Mouse (Mus musculus): ENCODE measurements around the gene Otoa. TPM values are rescaled to one million over a fixed set of nuclear protein-coding genes. Genes with fewer than 3 reads are reported as not detected.
A peak's percentile ranks its signal among the peaks of the same experiment; 100 is the strongest.

Otoa gene
- polyA plus RNA-seq, 1 experiment from 2014 or later = 0.22 TPM

GRCm38 (mm10) chr7:121081816-121082215 is 366 bp downstream of the Otoa start:
- Histone ChIP-seq H3K9me3 (ENCODE audit: control insufficient read depth, low read length) (no peaks in the 10 kb centered on the region), H3K4me3 (ENCODE audit: control insufficient read depth in 1 of 2, insufficient read depth in 1 of 2, low read depth in 1 of 2, low read length in 2 of 2) (no peak overlapping the region), H3K27me3 (ENCODE audit: control insufficient read depth, insufficient read depth, low read length) (no peaks in the 10 kb centered on the region), H3K36me3 (ENCODE audit: control insufficient read depth, insufficient read depth, low read length) (peaks cover 18% of the 10 kb centered on the region), H3K4me1 (ENCODE audit: control insufficient read depth in 2 of 2, insufficient read depth in 2 of 2, low read length in 2 of 2) (peaks cover 14 to 23% of the 10 kb centered on the region in 2 experiments), H3K27ac (replicated peaks in 1 of 2; ENCODE audit: control insufficient read depth in 1 of 2, insufficient read depth in 1 of 2, low read depth in 2 of 2, low read length in 2 of 2) (no peak overlapping the region), H3K4me2 (ENCODE audit: low read length) (no peak overlapping the region), H3K9ac (ENCODE audit: low read length) (no peak overlapping the region)
- ATAC-seq (ENCODE audit: insufficient number of reproducible peaks, insufficient read depth, low FRiP score, low read depth) = no peak
- 77% methylated on average over 2 of the region's 2 CpGs for WGBS

GRCm38 (mm10) chr7:121082949-121083513 is 1.6 kb downstream of the Otoa start:
- no peak for ATAC-seq (ENCODE audit: insufficient number of reproducible peaks, insufficient read depth, low FRiP score, low read depth)
- Histone ChIP-seq H3K4me1 (ENCODE audit: control insufficient read depth in 2 of 2, insufficient read depth in 2 of 2, low read length in 2 of 2) (peaks cover 14 to 31% of the 10 kb centered on the region in 2 experiments), H3K4me3 (ENCODE audit: control insufficient read depth in 1 of 2, insufficient read depth in 1 of 2, low read depth in 1 of 2, low read length in 2 of 2) (no peak overlapping the region), H3K9me3 (ENCODE audit: control insufficient read depth, low read length) (no peaks in the 10 kb centered on the region), H3K4me2 (ENCODE audit: low read length) (no peak overlapping the region), H3K27ac (replicated peaks in 1 of 2; ENCODE audit: control insufficient read depth in 1 of 2, insufficient read depth in 1 of 2, low read depth in 2 of 2, low read length in 2 of 2) (no peak overlapping the region), H3K36me3 (ENCODE audit: control insufficient read depth, insufficient read depth, low read length) (peaks cover 9% of the 10 kb centered on the region), H3K9ac (ENCODE audit: low read length) (no peak overlapping the region; the same call in 1 of the 2 replicates), H3K27me3 (ENCODE audit: control insufficient read depth, insufficient read depth, low read length) (no peaks in the 10 kb centered on the region)
- 70% methylated on average over 9 of the region's 9 CpGs for WGBS

DNA sequence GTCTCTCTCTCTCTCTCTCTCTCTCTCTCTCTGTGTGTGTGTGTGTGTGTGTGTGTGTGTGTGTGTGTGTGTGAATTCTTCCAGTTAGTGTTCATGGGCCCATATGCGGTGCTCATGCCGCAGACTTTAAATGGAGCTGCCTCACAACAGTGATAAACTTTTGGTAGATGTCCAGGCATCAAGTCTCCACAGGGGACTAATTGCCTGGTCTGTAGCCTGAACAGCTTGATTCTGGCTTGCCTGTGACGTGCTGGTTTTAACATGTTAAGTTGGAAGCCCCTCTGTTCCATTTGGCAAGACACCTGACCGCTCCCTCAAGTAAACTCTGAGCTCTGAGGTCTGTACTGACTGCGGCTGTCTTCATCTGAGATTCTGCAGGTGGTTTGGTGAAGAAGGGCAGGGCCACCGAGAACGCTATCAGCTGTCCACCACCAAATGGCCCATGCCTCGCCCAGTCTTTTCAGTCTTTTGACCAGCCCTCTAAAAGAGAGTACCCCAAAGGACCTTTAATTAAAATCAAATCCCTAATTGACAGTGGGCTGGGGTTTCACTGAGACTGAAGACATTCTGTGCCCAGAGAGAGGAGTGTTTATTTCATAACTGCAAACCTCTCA is 3.5 kb downstream of the Otoa start:
- Histone ChIP-seq H3K27ac (replicated peaks in 1 of 2; ENCODE audit: control insufficient read depth in 1 of 2, insufficient read depth in 1 of 2, low read depth in 2 of 2, low read length in 2 of 2) (peak overlapping the region; percentile 58 to 62), H3K4me1 (ENCODE audit: control insufficient read depth in 2 of 2, insufficient read depth in 2 of 2, low read length in 2 of 2) (peaks cover 14 to 31% of the 10 kb centered on the region in 2 experiments), H3K27me3 (ENCODE audit: control insufficient read depth, insufficient read depth, low read length) (no peaks in the 10 kb centered on the region), H3K4me2 (ENCODE audit: low read length) (peak overlapping the region; percentile 28), H3K36me3 (ENCODE audit: control insufficient read depth, insufficient read depth, low read length) (no peaks in the 10 kb centered on the region), H3K9ac (ENCODE audit: low read length) (peak overlapping the region; percentile 32; the same call in 1 of the 2 replicates), H3K4me3 (ENCODE audit: control insufficient read depth in 1 of 2, insufficient read depth in 1 of 2, low read depth in 1 of 2, low read length in 2 of 2) (no peak overlapping the region), H3K9me3 (ENCODE audit: control insufficient read depth, low read length) (no peaks in the 10 kb centered on the region)
- no peak for ATAC-seq (ENCODE audit: insufficient number of reproducible peaks, insufficient read depth, low FRiP score, low read depth)
- 60% methylated on average over 8 of the region's 8 CpGs for WGBS

DNA sequence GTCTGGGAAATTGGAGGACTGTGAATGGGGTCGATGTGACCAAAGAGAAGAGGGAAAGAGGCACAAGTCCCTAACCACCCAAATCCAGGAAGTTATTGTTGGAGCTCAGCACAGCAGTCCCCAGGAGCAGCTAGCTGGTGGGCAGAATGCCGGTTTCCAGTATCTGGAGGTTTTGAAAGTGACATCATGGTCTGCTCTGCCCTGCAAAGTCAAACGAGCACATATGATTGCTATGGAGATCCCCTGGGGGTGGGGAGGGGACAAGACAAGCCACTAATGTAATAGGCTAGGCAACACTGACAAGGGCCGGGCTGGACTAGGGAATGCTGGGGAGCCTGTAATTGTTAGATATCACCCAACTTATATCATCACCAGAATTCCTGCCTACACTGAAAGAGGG is 4.0 kb downstream of the Otoa start:
- Histone ChIP-seq H3K36me3 (ENCODE audit: control insufficient read depth, insufficient read depth, low read length) (no peaks in the 10 kb centered on the region), H3K9me3 (ENCODE audit: control insufficient read depth, low read length) (no peaks in the 10 kb centered on the region), H3K27me3 (ENCODE audit: control insufficient read depth, insufficient read depth, low read length) (no peaks in the 10 kb centered on the region), H3K9ac (ENCODE audit: low read length) (peak overlapping the region; percentile 32; the same call in 1 of the 2 replicates), H3K27ac (replicated peaks in 1 of 2; ENCODE audit: control insufficient read depth in 1 of 2, insufficient read depth in 1 of 2, low read depth in 2 of 2, low read length in 2 of 2) (peak overlapping the region; percentile 58 to 64), H3K4me1 (ENCODE audit: control insufficient read depth in 2 of 2, insufficient read depth in 2 of 2, low read length in 2 of 2) (peaks cover 14 to 31% of the 10 kb centered on the region in 2 experiments), H3K4me2 (ENCODE audit: low read length) (peak overlapping the region; percentile 28), H3K4me3 (ENCODE audit: control insufficient read depth in 1 of 2, insufficient read depth in 1 of 2, low read depth in 1 of 2, low read length in 2 of 2) (no peak overlapping the region)
- peak; percentile 72; the same call in 1 of the 2 replicates for ATAC-seq (ENCODE audit: insufficient number of reproducible peaks, insufficient read depth, low FRiP score, low read depth)
- 5% methylated on average over 4 of the region's 4 CpGs for WGBS

DNA sequence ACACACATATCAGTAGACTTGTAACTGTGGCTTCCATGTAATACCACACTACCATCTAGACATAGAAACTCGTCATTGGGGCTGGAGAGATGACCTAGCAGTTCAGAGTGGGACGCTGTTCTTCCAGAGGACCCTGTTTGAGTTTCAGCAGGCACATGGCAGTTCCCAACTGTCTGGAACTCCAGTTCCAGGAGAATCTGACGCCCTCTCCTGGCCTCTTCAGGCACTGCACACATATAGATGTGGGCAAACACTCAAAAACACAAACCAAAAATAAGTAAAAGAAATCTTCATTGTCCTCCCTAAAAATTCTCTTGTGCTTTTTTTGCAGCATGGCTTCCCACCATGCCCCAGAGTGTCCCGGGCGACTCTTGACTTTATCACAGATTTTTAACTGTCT is 7.3 kb downstream of the Otoa start:
- Histone ChIP-seq H3K27ac (replicated peaks in 1 of 2; ENCODE audit: control insufficient read depth in 1 of 2, insufficient read depth in 1 of 2, low read depth in 2 of 2, low read length in 2 of 2) (no peak overlapping the region), H3K36me3 (ENCODE audit: control insufficient read depth, insufficient read depth, low read length) (no peaks in the 10 kb centered on the region), H3K4me2 (ENCODE audit: low read length) (no peak overlapping the region), H3K4me3 (ENCODE audit: control insufficient read depth in 1 of 2, insufficient read depth in 1 of 2, low read depth in 1 of 2, low read length in 2 of 2) (no peak overlapping the region), H3K27me3 (ENCODE audit: control insufficient read depth, insufficient read depth, low read length) (no peaks in the 10 kb centered on the region), H3K9ac (ENCODE audit: low read length) (no peak overlapping the region), H3K4me1 (ENCODE audit: control insufficient read depth in 2 of 2, insufficient read depth in 2 of 2, low read length in 2 of 2) (peaks cover 13 to 24% of the 10 kb centered on the region in 2 experiments), H3K9me3 (ENCODE audit: control insufficient read depth, low read length) (no peaks in the 10 kb centered on the region)
- no peak for ATAC-seq (ENCODE audit: insufficient number of reproducible peaks, insufficient read depth, low FRiP score, low read depth)
- WGBS = 66% methylated on average over 5 of the region's 5 CpGs

DNA sequence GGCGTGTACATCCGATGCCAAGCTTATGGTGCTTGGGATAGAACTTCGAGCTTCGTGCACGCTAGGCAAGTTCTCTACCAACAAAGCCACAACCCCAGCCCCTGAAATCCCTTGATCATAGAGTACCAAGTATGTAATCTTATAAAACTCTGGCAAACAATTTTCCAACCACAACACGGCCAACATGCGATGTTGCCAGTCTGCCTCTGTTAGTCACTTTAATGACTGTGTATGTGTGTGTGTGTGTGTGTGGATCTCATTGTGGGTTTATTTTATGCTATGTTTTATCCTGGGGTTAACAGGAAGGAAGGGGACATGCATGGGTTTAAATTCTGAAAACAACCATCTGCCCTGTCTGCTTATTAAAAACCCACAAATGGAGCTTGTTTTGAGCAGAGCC is 9.3 kb downstream of the Otoa start:
- ATAC-seq (ENCODE audit: insufficient number of reproducible peaks, insufficient read depth, low FRiP score, low read depth) = no peak
- Histone ChIP-seq H3K27me3 (ENCODE audit: control insufficient read depth, insufficient read depth, low read length) (no peaks in the 10 kb centered on the region), H3K4me3 (ENCODE audit: control insufficient read depth in 1 of 2, insufficient read depth in 1 of 2, low read depth in 1 of 2, low read length in 2 of 2) (no peak overlapping the region), H3K4me2 (ENCODE audit: low read length) (no peak overlapping the region), H3K4me1 (ENCODE audit: control insufficient read depth in 2 of 2, insufficient read depth in 2 of 2, low read length in 2 of 2) (peaks cover 6 to 14% of the 10 kb centered on the region in 2 experiments), H3K9me3 (ENCODE audit: control insufficient read depth, low read length) (no peaks in the 10 kb centered on the region), H3K36me3 (ENCODE audit: control insufficient read depth, insufficient read depth, low read length) (no peaks in the 10 kb centered on the region), H3K27ac (replicated peaks in 1 of 2; ENCODE audit: control insufficient read depth in 1 of 2, insufficient read depth in 1 of 2, low read depth in 2 of 2, low read length in 2 of 2) (no peak overlapping the region), H3K9ac (ENCODE audit: low read length) (no peak overlapping the region)
- 79% methylated on average over 7 of the region's 7 CpGs for WGBS

DNA sequence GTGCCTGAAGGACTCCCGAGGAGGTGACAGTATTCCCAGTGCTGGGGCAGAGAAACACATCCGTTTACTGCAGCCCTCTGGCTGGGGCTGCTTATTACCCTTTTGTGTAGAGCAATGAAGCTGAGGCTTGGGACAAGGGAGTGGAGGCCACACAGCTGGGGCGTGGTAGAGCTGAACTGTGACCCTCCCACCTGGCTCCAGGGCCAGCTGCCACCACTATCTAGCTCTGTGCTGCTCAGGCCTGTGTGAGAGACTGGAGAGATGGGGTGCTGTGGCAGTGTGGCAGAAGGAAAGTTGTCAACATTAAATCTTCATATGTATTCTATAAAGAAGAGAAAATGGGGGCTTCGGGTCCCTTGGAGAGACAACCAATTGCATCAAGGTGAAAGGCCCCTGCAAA is 11.6 kb downstream of the Otoa start:
- WGBS = 74% methylated on average over 4 of the region's 4 CpGs
- no peak overlapping the region for H3K27ac ChIP-seq (replicated peaks in 1 of 2; ENCODE audit: control insufficient read depth in 1 of 2, insufficient read depth in 1 of 2, low read depth in 2 of 2, low read length in 2 of 2)
- no peaks in the 10 kb centered on the region for H3K4me1 ChIP-seq (ENCODE audit: control insufficient read depth in 2 of 2, insufficient read depth in 2 of 2, low read length in 2 of 2)
- H3K27me3 ChIP-seq (ENCODE audit: control insufficient read depth, insufficient read depth, low read length) = no peaks in the 10 kb centered on the region
- no peak for ATAC-seq (ENCODE audit: insufficient number of reproducible peaks, insufficient read depth, low FRiP score, low read depth)
- no peaks in the 10 kb centered on the region for H3K9me3 ChIP-seq (ENCODE audit: control insufficient read depth, low read length)
- H3K36me3 ChIP-seq (ENCODE audit: control insufficient read depth, insufficient read depth, low read length) = no peaks in the 10 kb centered on the region
- no peak overlapping the region for H3K9ac ChIP-seq (ENCODE audit: low read length)
- H3K4me2 ChIP-seq (ENCODE audit: low read length) = no peak overlapping the region
- no peak overlapping the region for H3K4me3 ChIP-seq (ENCODE audit: control insufficient read depth in 1 of 2, insufficient read depth in 1 of 2, low read depth in 1 of 2, low read length in 2 of 2)
